Mouse (Mus musculus) frontal cortex, postnatal 14 days (tissue): Measurements from ENCODE around the gene Slc22a15.
A peak's percentile ranks its signal among the peaks of the same experiment; 100 is the strongest.
"Not testable (repeated sequence)": the region's sequence is repeated elsewhere in the genome, so short reads cannot be mapped to it uniquely, and the experiment has no call there.

Experiments
- DNase-seq, 2 experiments: peaks; one replicate each; pipeline ENCODE4 v3.0.0; 2022; ENCODE audit warnings: low spot score in 2 of 2

Gene Slc22a15

DNA sequence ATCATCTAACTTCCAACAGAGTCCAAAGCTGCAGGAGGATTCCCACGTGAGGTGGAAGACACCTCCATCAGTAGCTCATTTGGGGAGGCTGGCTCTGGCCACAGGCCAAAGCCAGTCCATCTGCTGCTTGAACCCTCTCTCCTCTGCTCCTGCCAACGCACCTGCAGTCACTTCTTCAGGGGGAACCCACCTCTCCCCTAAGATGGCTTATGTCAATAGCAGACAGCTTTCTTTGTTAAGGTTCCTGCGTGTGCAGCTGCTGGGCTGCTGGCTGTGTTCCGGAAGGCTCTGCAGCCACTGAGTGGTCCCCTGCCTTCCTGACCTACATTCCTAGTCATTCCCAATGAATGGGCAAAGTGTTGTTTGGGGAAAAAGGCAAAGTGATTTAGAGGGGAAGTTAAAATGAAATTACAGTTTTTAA is 57.2 kb downstream of the Slc22a15 start:
- no peak for DNase-seq

DNA sequence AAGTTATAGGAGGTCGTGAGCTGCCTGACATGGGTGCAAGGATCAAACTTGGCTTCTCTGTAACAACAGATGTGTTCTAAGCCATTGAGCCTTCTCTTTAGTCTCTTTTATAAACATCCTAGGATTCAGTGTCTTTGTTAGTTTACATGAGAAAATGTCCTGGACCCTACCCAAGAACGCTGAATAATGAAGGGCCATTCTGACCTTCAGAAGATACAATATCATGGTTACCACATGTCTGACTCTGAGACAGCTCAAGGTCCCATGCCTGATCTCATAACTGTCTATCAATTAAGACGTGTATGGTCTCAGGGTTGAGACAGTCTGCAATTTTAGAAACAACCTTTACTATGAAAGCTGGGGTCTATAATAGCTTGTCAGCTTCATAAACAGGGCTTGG is 62.4 kb downstream of the Slc22a15 start:
- no peak for DNase-seq

DNA sequence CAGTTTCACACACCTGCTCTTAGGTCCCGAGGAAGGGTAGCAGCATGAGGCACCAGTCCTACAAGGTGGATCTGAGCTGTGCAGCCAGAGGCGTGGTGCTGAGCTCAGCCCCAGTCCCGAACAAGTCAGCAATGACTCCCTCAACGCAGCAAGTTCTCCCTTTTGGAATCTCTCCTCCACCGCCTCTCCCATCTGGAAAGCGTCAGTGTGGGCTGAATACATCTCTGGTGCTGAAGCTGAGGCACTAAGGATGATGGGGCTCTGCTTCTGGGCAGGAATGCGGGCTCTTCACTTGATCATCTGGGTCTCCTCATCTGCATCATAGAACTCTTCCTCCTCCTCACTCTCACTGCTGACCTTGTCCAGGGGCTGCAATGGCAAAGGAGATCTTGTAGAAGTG is 64.1 kb downstream of the Slc22a15 start:
- no peak for DNase-seq

DNA sequence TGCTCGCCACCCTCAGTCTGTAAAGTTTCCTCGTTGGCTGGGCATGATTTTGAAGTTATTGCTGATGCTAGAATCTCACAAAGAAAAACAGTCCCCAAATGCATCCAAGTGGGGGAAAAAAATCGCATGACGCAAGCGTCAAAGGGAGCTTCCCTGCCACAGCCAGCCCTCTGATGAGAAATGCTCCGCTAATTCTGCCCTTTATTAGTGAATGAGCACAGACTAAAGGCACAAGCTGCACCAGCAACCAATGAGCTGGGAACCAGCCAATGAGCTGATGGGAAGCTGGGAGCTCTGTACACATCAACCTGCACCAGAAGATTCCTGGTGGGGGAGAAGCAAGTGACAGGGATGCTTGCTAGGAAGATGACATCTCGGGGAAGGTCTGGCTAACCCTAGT is 64.5 kb downstream of the Slc22a15 start:
- DNase-seq: no peak

DNA sequence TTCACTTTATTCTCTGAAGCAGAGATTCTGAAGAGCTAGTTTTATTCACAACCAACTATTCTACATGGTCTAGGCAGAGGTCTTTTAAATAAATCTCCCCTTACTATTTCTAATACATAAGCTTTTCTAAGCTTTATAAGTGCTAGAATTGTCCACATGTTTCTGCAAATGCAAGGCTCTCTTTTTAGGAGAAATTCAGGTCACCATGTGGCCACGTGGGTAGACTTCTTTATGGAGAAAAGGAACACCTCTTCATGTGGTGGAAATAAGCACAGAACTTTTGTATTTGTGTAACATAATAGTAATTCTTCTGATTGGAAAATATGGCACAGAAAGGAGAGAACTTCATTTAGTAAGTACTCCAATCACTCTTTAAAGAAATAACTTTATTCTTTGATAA is 70.2 kb downstream of the Slc22a15 start:
- DNase-seq: no peak

DNA sequence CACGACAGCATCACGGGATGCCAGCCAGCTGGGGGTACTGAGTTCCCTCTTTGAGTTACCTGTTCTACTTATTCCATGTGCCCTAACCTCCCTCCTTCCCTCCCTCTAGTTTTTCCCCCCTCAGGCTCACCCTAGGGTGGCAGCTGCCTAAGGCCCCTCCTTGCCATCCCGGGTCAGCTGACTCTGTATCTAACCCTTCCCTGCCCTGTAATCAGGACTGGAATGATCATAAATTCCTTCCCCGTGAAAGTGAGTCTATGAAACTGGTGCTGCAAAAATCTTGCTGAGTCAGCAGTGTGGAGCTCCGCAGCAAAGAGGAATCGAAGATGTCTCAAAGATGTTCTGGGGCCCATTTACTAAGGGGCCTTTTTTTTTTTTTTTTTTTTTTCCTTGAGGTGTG is 72.9 kb downstream of the Slc22a15 start:
- no peak for DNase-seq

DNA sequence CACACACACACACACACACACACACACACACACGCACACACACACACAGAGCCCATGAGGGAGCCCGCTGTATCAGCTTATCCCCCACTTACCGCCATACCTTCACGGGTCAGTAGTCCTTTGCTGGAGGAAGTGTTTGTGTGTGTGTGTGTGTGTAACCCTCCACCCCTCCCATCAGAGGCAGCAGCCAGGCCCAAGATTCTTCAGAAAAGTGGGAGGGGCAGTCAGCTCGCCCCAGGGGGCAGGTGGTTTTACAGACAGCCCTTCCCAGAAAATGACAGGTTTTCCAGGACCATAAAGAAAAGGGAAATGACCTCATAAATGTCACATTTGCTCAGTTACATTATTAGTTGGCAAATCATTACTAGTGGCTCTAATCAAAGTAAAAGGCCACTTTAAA is 75.4 kb downstream of the Slc22a15 start, which contains the start of gene Mab21l3:
Gene Mab21l3, minus strand, starts transcription at position 144 of the 400 bp plus-strand sequence.
- no peak for DNase-seq

DNA sequence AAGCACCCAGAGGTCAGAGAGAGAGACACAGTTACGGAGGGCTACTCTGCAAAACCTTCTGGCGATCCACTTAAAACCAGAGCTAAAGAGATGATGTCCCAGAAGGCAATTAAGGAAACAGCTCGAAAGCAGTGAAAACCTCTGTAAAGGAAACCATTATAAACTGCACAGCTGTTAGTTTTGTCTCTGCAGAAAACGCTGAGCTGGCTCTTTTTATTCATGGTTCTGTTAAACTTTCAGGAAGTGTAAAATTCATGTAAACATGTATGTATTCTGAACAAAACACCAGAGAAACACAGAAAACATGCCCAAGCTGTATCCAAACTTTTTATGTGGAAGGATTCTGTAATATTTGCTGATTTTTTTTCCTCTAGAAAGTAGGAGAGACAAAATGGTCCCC is 78.2 kb downstream of the Slc22a15 start:
- DNase-seq: no peak

DNA sequence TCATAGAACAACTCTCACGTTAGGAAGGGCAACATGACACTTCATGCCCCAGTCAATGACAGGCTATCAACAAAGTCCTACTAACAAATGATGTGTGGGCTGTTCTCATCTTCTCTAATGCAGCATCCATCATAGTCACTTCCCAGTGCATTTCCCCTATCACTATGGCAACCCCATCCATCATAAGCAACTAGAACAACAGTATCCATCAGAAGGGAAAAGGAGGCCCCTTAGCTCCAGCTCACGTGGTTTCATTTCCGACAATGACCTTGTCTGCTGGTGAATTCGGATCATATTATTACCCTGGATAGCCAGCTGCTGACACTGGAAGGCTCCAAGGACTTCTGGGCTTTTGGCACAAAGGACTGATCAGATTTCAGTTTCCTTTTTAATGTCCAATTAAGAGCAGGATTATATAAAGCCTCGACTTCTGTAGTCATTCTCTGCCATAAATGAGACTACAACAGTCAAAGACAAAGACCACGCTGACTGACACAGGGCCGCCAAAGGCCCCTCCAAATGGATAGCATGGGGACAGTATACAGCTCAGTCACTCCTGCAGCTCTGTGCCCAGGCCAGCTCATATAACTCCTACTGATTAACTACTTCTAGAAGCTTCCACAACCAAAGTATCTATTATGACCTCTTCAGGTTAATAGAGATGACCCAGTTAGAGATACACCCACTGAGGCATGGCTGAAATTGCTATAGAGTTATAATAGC is 81.7 kb downstream of the Slc22a15 start:
- DNase-seq: no peak

DNA sequence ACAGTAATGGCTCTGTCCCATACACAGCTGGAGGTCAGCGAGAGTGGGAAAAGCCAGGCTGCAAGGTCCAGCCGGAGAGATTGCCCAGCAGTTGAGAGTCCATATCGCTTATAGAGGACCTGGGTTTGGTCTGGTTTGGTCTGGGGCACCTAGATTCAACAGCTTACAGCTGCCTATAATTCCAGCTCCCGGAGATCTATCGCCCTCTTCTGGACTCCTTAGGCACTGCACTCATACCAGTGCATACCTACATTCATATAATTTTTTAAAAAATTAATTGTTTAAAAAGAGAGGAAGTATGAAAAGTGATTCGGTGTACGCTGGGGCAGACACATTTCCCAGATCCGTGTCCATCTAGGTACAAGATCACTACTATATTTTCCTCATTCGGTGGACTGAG is 84.9 kb downstream of the Slc22a15 start:
- no peak for DNase-seq

DNA sequence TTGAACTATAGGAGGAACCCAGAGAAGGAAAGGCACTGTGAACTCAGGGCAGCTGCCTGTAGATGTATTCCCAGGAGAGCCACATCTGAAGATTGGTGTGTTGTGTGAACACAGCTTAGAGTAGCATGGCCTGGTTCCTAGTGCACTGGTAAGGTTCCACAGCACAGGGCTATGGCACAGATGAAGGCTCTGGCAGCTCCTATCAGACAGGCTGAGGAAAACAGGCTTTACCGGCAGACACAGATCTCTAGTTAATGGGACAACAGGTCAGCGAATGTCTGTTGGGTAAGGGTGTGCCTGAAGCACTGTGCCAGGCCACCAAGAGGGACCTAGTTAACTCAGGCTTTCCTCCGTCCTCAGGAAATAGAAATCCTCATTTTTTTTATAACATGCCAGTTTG is 87.3 kb downstream of the Slc22a15 start:
- DNase-seq: no peak

DNA sequence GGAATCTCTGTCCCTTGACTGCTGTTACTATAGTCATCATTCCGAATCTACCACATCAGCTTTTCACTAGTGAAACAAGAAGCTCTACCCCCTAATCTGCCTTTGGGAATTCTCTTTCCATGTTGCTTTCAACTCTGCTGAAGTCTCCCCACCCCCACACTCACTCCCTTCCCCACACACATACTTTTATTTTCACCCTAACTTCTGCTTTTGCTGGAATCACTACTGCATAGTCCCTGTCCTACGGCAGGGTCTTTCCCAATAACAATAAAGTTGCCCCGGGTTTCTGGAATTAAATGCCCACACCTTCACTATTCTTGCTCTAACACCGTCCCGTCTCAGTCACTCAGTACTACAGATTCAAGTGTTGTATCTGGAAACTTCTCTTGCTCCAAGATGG is 87.7 kb downstream of the Slc22a15 start:
- no peak for DNase-seq

DNA sequence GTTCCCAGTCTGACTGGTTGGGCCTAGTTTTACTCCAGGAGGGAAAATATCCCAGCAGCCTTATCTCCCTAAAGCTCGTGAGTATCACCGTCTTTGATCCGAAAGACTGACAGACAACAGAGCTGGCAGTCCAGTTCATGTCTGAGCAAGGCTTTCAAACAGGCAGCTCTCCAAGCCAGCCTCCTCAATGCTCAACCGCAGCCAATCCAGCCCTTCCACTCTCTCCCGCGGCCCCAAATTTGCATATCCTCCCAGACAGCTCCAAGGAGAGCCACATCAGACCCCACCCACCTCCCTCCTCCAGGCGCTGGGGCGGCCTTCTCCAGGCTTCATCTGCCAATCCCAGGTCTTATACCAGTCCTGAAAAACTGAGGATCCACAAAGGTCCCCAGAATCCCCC is 88.2 kb downstream of the Slc22a15 start:
- DNase-seq: peak; percentile 29 to 48

DNA sequence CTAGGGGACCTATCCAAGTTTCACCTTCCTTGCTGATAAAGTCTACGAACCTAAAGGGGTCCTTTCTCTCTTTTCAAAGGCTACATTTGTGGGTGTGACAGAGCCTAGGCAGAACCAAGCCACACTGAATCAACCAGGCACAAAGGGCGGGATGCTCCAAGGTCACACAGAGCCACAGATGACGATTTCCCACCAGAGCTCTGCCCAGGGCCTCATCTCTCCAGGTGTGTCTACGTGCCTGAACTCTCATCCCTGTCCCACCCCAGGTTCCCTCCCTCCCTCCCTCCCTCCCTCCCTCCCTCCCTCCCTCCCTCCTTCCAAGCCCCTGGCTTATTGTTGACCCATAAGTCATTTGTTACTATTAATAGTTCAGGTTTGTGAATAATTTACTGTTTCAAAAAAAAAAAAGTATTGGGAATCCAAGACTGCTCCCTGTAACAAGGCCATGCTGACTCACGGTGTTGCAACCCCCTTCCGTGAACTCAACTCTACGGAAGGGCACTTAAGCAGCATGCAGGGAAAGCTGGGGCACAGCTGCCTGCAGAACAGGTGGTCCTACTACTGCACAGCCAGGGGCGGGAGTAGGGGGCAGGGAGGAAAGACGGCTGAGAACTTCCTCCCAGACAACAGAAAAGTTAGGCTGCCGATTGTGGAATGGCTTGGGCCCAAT is 92.9 kb downstream of the Slc22a15 start:
- DNase-seq: no peak

DNA sequence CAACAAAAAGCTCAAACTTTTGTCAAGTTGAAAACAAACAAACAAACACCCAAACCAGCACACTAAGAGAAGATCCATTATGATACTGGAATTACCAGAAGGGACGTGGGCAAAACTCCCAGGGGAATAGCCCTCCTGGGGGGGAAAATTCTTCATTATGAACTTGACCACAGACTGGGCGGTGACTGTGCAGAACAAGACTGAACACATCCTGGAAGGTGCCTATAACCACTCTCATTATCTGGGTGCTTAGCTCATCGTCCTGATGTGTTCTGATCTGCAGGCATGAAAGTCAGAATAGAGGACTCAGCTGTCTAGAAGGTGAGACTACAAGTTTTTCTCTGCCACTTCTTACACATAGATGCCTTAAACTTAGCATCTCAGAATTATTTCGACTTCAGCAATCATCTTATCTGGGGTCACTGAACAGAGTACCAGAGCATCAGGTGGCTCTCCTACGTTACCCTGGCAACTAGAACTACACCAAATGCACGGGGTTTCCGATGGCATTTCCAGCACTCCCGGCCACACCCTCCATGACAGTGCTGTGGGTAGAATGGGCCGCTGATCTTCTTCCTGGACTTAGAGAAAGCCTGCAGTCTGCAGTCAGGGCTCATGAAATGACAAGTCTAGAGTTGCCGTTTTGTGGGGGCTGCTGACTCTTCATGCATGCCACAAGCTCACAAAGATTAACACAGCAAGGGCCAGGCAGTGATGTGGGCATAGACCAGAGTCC is 94.2 kb downstream of the Slc22a15 start:
- no peak for DNase-seq

DNA sequence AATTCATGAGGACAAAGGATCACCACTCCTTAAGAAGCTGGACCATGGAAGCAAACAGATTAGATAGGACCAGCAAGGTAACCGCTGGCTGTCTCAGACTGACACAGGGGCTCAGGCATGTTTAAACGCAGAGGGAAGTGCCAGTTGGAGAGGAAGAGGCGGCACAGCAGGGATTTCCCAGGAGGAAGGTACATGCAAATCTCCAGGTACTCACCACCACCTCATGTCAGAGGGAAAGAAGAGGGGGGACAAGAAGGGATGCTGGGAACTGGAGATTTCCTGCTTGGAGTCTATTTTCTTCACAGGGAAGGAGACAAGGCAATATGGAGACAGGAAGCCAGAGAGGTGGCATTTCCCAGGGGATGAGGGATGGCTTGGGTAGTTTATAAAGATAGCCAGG is 95.7 kb downstream of the Slc22a15 start:
- no peak for DNase-seq

DNA sequence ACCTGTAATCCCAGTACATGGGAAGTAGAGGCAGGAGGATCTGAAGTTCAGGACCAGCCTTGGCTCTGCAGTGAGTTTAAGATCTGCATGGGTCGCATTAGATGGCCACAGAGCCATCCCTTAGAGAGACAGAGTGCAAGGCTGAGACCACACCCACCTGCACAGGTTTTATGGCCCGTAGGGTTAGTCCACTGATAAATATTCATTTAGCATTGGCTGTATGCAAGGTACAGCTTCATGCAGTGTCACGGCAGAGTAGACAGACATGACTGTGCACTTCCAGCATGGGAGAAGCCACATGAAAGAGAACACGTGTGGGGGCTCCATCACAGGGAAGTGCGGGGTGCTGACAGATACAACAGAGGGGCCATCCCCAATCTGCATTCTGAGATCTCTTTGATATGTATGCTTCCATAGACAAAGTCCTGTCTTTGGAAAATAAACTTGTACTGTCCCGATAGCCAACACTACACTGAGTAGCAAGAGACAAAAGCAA is 97.0 kb downstream of the Slc22a15 start:
- no peak for DNase-seq

DNA sequence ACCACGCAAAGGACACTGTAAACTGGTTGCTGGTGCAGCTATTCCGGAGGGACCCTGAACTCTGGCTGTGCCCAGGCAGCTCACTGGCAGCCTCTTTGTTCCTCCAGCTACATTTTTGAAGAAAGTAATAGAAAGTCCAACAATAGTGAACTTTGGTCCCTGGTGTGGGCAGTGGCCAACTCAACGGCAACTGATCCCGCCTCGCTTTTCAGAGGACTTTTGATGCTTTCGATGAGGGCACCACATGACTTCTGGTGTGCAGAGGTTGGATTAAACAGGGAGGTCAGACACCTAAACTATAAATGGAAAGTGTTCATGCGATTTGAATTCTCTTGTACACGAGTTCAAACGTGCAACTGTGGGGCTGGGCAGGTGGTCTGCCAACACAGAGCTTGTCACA is 99.9 kb downstream of the Slc22a15 start:
- no peak for DNase-seq

DNA sequence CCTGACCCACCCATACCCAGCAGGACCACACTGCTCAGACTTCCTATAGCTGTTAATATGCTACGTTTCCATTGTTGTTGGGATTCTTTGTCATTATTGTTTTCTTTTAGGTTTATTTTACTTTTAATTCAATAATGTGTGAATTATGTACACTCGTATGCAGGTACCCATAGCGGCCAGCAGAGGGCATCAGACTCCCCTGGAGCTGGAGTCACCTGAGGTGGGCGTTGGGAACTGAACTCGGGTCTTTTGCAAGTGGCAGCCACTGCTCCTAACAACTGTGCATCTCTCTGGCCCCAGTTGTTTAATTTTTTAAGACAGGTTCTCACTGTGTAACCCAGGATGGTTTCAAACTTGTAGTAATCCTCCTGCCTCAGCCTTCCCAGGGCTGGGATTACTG is 102.2 kb downstream of the Slc22a15 start:
- DNase-seq: no peak

DNA sequence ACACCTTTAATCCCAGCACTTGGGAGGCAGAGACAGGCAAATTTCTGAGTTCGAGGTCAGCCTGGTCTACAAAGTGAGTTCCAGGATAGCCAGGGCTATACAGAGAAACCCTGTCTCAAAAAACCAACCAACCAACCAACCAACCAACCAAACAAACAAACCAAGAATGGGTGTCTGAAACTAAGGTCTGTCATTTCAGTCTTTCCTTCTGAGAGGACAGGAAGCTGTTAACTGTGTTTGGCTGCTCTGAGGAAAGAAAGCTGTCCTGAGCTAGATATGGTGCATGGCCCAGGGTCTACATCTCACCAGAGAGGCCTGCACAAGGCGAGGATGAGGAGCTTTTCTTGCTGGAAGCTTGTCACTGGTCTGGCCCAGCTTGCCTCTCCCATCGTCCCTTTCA is 103.5 kb downstream of the Slc22a15 start:
- not testable (repeated sequence) for DNase-seq

DNA sequence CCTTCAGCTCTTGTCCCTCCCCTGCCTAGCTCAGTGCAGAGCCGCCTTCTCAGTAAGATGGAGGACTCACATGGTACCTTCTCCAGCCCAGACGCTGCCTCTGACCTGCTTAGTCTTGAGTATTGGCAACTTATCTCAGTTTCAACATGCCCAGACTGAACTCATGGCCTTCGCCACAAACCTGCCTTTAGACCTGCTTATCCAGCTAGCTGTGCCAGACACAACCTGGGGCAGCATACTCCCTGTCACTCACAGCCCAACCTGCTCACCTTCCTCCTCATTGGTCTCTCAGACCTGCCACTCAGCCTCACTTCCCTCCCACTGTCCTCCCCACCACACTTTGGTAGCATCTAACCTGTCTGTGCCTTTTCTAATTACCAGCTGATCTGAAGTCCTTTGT is 108.2 kb downstream of the Slc22a15 start:
- no peak for DNase-seq

DNA sequence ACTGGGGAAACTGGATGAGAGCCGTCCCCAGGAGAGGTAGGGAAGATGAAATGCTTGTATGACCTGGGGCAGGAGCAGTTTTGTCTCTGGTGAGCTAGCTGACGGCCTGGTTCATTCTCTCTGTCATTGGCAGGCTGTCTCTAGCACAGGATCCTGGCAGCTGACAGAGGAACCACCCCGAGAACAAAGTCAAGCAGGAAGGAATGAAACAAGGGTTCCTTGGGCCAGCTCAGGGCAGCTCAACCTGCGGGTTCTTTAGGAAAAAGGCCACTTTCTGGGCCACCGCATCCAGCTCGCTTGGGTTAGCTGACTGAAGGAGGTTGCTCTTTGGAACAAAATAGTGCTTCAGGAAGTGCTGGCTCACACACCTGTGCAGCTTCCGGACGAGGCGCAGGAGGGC is 109.5 kb downstream of the Slc22a15 start:
- no peak for DNase-seq
